Mouse (Mus musculus) limb, embryonic 11.5 days (tissue): ENCODE data around the gene Srcin1. TPM values are rescaled to one million over a fixed set of nuclear protein-coding genes. Genes with fewer than 3 reads are reported as not detected.

Experiments
- ATAC-seq: fragments of 200-750 bp; cut with Nextera tagmentation; 2 replicates; pipeline ENCODE4 v1.8.0; 2017; ENCODE audit warnings: low read depth; ENCODE audit not compliant: insufficient number of reproducible peaks, low FRiP score, low TSS enrichment
- DNase-seq: peaks from one replicate; pipeline ENCODE4 v3.0.0-alpha.2; 2015; ENCODE audit warnings: low spot score
- H3K27ac ChIP-seq: fragments of 300-500 bp; sonication (generic); replicated peaks from 2 replicates; pipeline ENCODE4 v1.5.1; 2014; ENCODE audit warnings: low read depth, mild to moderate bottlenecking, low read length
- H3K27me3 ChIP-seq: fragments of 300-500 bp; sonication (generic); 2 replicates; pipeline ENCODE4 v1.6.1; 2014; ENCODE audit warnings: mild to moderate bottlenecking, low read length, mixed read lengths; ENCODE audit not compliant: control insufficient read depth, insufficient read depth
- H3K36me3 ChIP-seq: fragments of 300-500 bp; sonication (generic); 2 replicates; pipeline ENCODE4 v1.6.1; 2014; ENCODE audit warnings: mild to moderate bottlenecking, low read length, moderate library complexity, mixed read lengths; ENCODE audit not compliant: control insufficient read depth, insufficient read depth
- H3K4me1 ChIP-seq: fragments of 300-500 bp; sonication (generic); 2 replicates; pipeline ENCODE4 v1.6.1; 2014; ENCODE audit warnings: low read length, mixed read lengths; ENCODE audit not compliant: control insufficient read depth, insufficient read depth
- H3K4me2 ChIP-seq: fragments of 300-500 bp; sonication (generic); 2 replicates; pipeline ENCODE4 v1.6.1; 2014; ENCODE audit warnings: low read depth, mild to moderate bottlenecking, moderate library complexity; ENCODE audit not compliant: severe bottlenecking
- H3K4me3 ChIP-seq: fragments of 300-500 bp; sonication (generic); 2 replicates; pipeline ENCODE4 v1.5.1; 2014; ENCODE audit warnings: low read depth, low read length
- H3K9ac ChIP-seq: fragments of 300-500 bp; sonication (generic); 2 replicates; pipeline ENCODE4 v1.6.1; 2014; ENCODE audit warnings: mild to moderate bottlenecking, low read length
- H3K9me3 ChIP-seq: fragments of 300-500 bp; sonication (generic); 2 replicates; pipeline ENCODE4 v1.6.1; 2016; ENCODE audit warnings: low read length; ENCODE audit not compliant: control insufficient read depth
- WGBS: fragments of 180-500 bp; shearing (Covaris S2); extraction: QIAGEN DNeasy Blood & Tissue Kit; methylation state at CpG from one replicate; pipeline ENCODE4 v1.1.7; 2014; 5-methylcytosine and 5-hydroxymethylcytosine counted together
- polyA plus RNA-seq: library from polyadenylated mRNA; unstranded; fragments of >200 nt; fragmentation: Nextera tagmentation; extraction: Ambion mirVana; gene quantifications from 2 replicates; pipeline ENCODE4 v1.2.1, GENCODE M21; 2014

Srcin1 gene
- polyA plus RNA-seq, 1 experiment from 2014 or later = 0.28 TPM

- no peak overlapping the region for H3K4me3 ChIP-seq
- peaks cover 11% of the 10 kb centered on the region for H3K36me3 ChIP-seq
- no peaks in the 10 kb centered on the region for H3K4me1 ChIP-seq
- H3K27ac ChIP-seq = no peak overlapping the region
- H3K9ac ChIP-seq = no peak overlapping the region
- no peak overlapping the region for H3K4me2 ChIP-seq
- H3K9me3 ChIP-seq = no peaks in the 10 kb centered on the region
- ATAC-seq (no peak), DNase-seq (no peak)
- 87% methylated on average over 7 of the region's 7 CpGs for WGBS
- H3K27me3 ChIP-seq = no peaks in the 10 kb centered on the region
Measured at GRCm38 (mm10) chr11:97477431-97477830, 98.6 kb downstream of the Srcin1 start.

- ATAC-seq (no peak), DNase-seq (peak; percentile 84)
- Histone ChIP-seq H3K27me3 (no peaks in the 10 kb centered on the region), H3K36me3 (peaks cover 11% of the 10 kb centered on the region), H3K9ac (peak overlapping the region; percentile 9; the same call in 1 of the 2 replicates), H3K4me1 (no peaks in the 10 kb centered on the region), H3K4me2 (no peak overlapping the region), H3K4me3 (no peak overlapping the region), H3K9me3 (no peaks in the 10 kb centered on the region), H3K27ac (no peak overlapping the region)
- 63% methylated on average over 8 of the region's 8 CpGs for WGBS
Measured at GRCm38 (mm10) chr11:97476334-97477095, 99.5 kb downstream of the Srcin1 start.

GRCm38 (mm10) chr11:97471276-97471675 lies 104.7 kb downstream of the Srcin1 start:
- 77% methylated on average over 6 of the region's 6 CpGs for WGBS
- H3K9ac ChIP-seq = no peak overlapping the region
- no peak for ATAC-seq
- H3K4me3 ChIP-seq = no peak overlapping the region
- H3K27me3 ChIP-seq = no peaks in the 10 kb centered on the region
- no peaks in the 10 kb centered on the region for H3K9me3 ChIP-seq
- no peaks in the 10 kb centered on the region for H3K4me1 ChIP-seq
- DNase-seq = no peak
- peaks cover 16% of the 10 kb centered on the region for H3K36me3 ChIP-seq
- no peak overlapping the region for H3K4me2 ChIP-seq
- H3K27ac ChIP-seq = no peak overlapping the region

GRCm38 (mm10) chr11:97469828-97470227 lies 106.2 kb downstream of the Srcin1 start:
- H3K27ac ChIP-seq = no peak overlapping the region
- H3K4me2 ChIP-seq = no peak overlapping the region
- H3K4me3 ChIP-seq = no peak overlapping the region
- no peaks in the 10 kb centered on the region for H3K27me3 ChIP-seq
- H3K36me3 ChIP-seq = peaks cover 14% of the 10 kb centered on the region
- H3K9me3 ChIP-seq = no peaks in the 10 kb centered on the region
- no peak overlapping the region for H3K9ac ChIP-seq
- WGBS = 93% methylated on average over 7 of the region's 7 CpGs
- H3K4me1 ChIP-seq = no peaks in the 10 kb centered on the region
- no peak for ATAC-seq
- no peak for DNase-seq

- H3K27me3 ChIP-seq = no peaks in the 10 kb centered on the region
- 48% methylated on average over 14 of the region's 14 CpGs for WGBS
- H3K4me2 ChIP-seq = no peak overlapping the region
- no peak overlapping the region for H3K27ac ChIP-seq
- DNase-seq (peak; percentile 90), ATAC-seq (0 out of 2 replicates have a peak, but pooled peaks have one; percentile 35)
- peaks cover 15% of the 10 kb centered on the region for H3K36me3 ChIP-seq
- H3K9me3 ChIP-seq = no peaks in the 10 kb centered on the region
- no peak overlapping the region for H3K9ac ChIP-seq
- H3K4me1 ChIP-seq = no peaks in the 10 kb centered on the region
- H3K4me3 ChIP-seq = no peak overlapping the region
Measured at GRCm38 (mm10) chr11:97468639-97469287, 107.2 kb downstream of the Srcin1 start.

- Histone ChIP-seq H3K9ac (no peak overlapping the region), H3K36me3 (peaks cover 22% of the 10 kb centered on the region), H3K4me3 (no peak overlapping the region), H3K27ac (no peak overlapping the region), H3K27me3 (no peaks in the 10 kb centered on the region), H3K9me3 (no peaks in the 10 kb centered on the region), H3K4me1 (no peaks in the 10 kb centered on the region), H3K4me2 (no peak overlapping the region)
- ATAC-seq (no peak), DNase-seq (no peak)
- 83% methylated on average over 10 of the region's 10 CpGs for WGBS
Measured at GRCm38 (mm10) chr11:97466444-97467160, 109.4 kb downstream of the Srcin1 start.

GRCm38 (mm10) chr11:97465957-97466356 lies 110.0 kb downstream of the Srcin1 start:
- H3K36me3 ChIP-seq = peaks cover 26% of the 10 kb centered on the region
- no peak overlapping the region for H3K9ac ChIP-seq
- whole genome bisulfite sequencing = 84% methylated on average over 12 of the region's 12 CpGs
- no peak overlapping the region for H3K4me2 ChIP-seq
- no peaks in the 10 kb centered on the region for H3K4me1 ChIP-seq
- no peak overlapping the region for H3K4me3 ChIP-seq
- no peak for ATAC-seq
- H3K27me3 ChIP-seq = no peaks in the 10 kb centered on the region
- no peak for DNase-seq
- H3K27ac ChIP-seq = no peak overlapping the region
- H3K9me3 ChIP-seq = no peaks in the 10 kb centered on the region

GRCm38 (mm10) chr11:97463991-97464390 lies 112.0 kb downstream of the Srcin1 start:
- Histone ChIP-seq H3K4me2 (no peak overlapping the region), H3K4me1 (no peaks in the 10 kb centered on the region), H3K36me3 (peaks cover 28% of the 10 kb centered on the region), H3K27me3 (no peaks in the 10 kb centered on the region), H3K27ac (no peak overlapping the region), H3K4me3 (no peak overlapping the region), H3K9me3 (no peaks in the 10 kb centered on the region), H3K9ac (no peak overlapping the region)
- 90% methylated on average over 4 of the region's 4 CpGs for WGBS
- ATAC-seq (no peak), DNase-seq (no peak)
